In genomic region chr2:34915103-34915502, GRCm38 (mm10) we compare ENCODE assay signal across 17 mouse cellular contexts. TPM values are rescaled to one million over a fixed set of nuclear protein-coding genes. Genes with fewer than 3 reads are reported as not detected.
DNase-seq lines count a peak whose midpoint lies in the region; ATAC-seq and TF ChIP-seq lines count a peak whose summit lies in the region.
"Had no signal": no experiment of that assay in that cellular context is flagged by ENCODE, and none has a peak within 500 bp of the region (broad histone marks: within the 10 kb centered on the region; RNA-seq: fewer than 3 reads in every experiment).

No protein-coding gene starts in this region.

- TF ChIP-seq EP300 in liver, postnatal 0 days (IDR thresholded peaks at IDR 0.05; ENCODE audit: low read depth) = no peak

- no peak for DNase-seq in heart, postnatal 4 days
- DNase-seq in liver, embryonic 13.5 days = no peak
- peak; percentile 10 for DNase-seq in MN1 (ENCODE audit: low spot score)
- no peak for DNase-seq in liver, postnatal 0 days
- DNase-seq in gastrocnemius, adult 18-20 months (ENCODE audit: low spot score) = no peak
- DNase-seq in adrenal gland, postnatal 36 days = no peak
- DNase-seq: adrenal gland, postnatal 14 days; gastrocnemius, postnatal 14 days; left cerebral cortex, postnatal 4 days; lung, postnatal 14 days had no signal

- H3K4me1 ChIP-seq in heart, embryonic 14.5 days (ENCODE audit: control insufficient read depth in 2 of 2, insufficient read depth in 2 of 2, low read length in 2 of 2) = peaks cover 18 to 19% of the 10 kb centered on the region in 2 experiments
- peaks cover 28% of the 10 kb centered on the region for H3K4me1 ChIP-seq in liver, embryonic 13.5 days (replicated peaks)
- peaks cover 25% of the 10 kb centered on the region for H3K4me1 ChIP-seq in liver, embryonic 12.5 days
- H3K4me1 ChIP-seq in liver, postnatal 0 days (ENCODE audit: insufficient read depth) = peaks cover 2% of the 10 kb centered on the region; the same call in 1 of the 2 replicates

- H3K27ac ChIP-seq in heart, embryonic 14.5 days (replicated peaks in 1 of 2; ENCODE audit: control insufficient read depth in 1 of 2, insufficient read depth in 1 of 2, low read depth in 2 of 2, low read length in 2 of 2) = peak overlapping the region; percentile 26 to 36; a peak in 3 of 4 replicates
- 0 out of 2 replicates have a peak overlapping the region, but pooled peaks have one; percentile 19 for H3K27ac ChIP-seq in liver, embryonic 13.5 days
- no peak overlapping the region for H3K27ac ChIP-seq in liver, embryonic 12.5 days
- no peak overlapping the region for H3K27ac ChIP-seq in liver, postnatal 0 days (ENCODE audit: low read depth)
- H3K27ac ChIP-seq: layer of hippocampus, adult 2 months; stomach, embryonic 15.5 days had no signal

- ATAC-seq in heart, embryonic 14.5 days (ENCODE audit: insufficient number of reproducible peaks, insufficient read depth, low FRiP score, low read depth) = no peak
- ATAC-seq in liver, embryonic 13.5 days (ENCODE audit: low read depth) = no peak
- no peak for ATAC-seq in liver, embryonic 12.5 days
- ATAC-seq in liver, postnatal 0 days = no peak

- peak overlapping the region; percentile 94; the same call in 1 of the 2 replicates for H3K4me2 ChIP-seq in heart, embryonic 14.5 days (ENCODE audit: low read length)
- peak overlapping the region; percentile 90; the same call in 1 of the 2 replicates for H3K4me2 ChIP-seq in liver, embryonic 13.5 days
- H3K4me2 ChIP-seq in liver, embryonic 12.5 days = no peak overlapping the region; the same call in 1 of the 2 replicates
- no peak overlapping the region for H3K4me2 ChIP-seq in liver, postnatal 0 days (ENCODE audit: low read depth, low read length)

- WGBS in heart, embryonic 14.5 days = 35% methylated on average over 2 of the region's 2 CpGs
- 61% methylated on average over 2 of the region's 2 CpGs for WGBS in liver, embryonic 13.5 days (ENCODE audit: insufficient replicate concordance)
- WGBS in liver, embryonic 12.5 days (ENCODE audit: insufficient replicate concordance) = 51% methylated on average over 2 of the region's 2 CpGs
- 59% methylated on average over 2 of the region's 2 CpGs for WGBS in liver, postnatal 0 days (ENCODE audit: insufficient replicate concordance)

- TF ChIP-seq CTCF in liver, postnatal 0 days (IDR thresholded peaks at IDR 0.05; ENCODE audit: low read depth) = 0 out of 2 replicates have a peak, but pooled peaks have one; percentile 1

- H3K27me3 ChIP-seq in heart, embryonic 14.5 days (ENCODE audit: control insufficient read depth, insufficient read depth, low read length) = peaks cover 14% of the 10 kb centered on the region
- H3K27me3 ChIP-seq in liver, embryonic 13.5 days = peaks cover 39% of the 10 kb centered on the region
- H3K27me3 ChIP-seq in liver, embryonic 12.5 days (replicated peaks) = peaks cover 70% of the 10 kb centered on the region
- peaks cover 15% of the 10 kb centered on the region; the same call in 1 of the 2 replicates for H3K27me3 ChIP-seq in liver, postnatal 0 days (ENCODE audit: insufficient read depth, low read length)
- H3K27me3 ChIP-seq: stomach, embryonic 15.5 days had no signal

- no peak overlapping the region for H3K9ac ChIP-seq in heart, embryonic 14.5 days (ENCODE audit: low read length)
- no peak overlapping the region for H3K9ac ChIP-seq in liver, embryonic 13.5 days
- H3K9ac ChIP-seq in liver, embryonic 12.5 days = no peak overlapping the region
- H3K9ac ChIP-seq in liver, postnatal 0 days (replicated peaks) = no peak overlapping the region
- H3K9ac ChIP-seq: stomach, embryonic 15.5 days had no signal

- no peaks in the 10 kb centered on the region for H3K36me3 ChIP-seq in heart, embryonic 14.5 days (ENCODE audit: control insufficient read depth, insufficient read depth, low read length)
- peaks cover 14% of the 10 kb centered on the region; the same call in 1 of the 2 replicates for H3K36me3 ChIP-seq in liver, embryonic 13.5 days
- peaks cover 12% of the 10 kb centered on the region for H3K36me3 ChIP-seq in liver, embryonic 12.5 days
- H3K36me3 ChIP-seq in liver, postnatal 0 days (replicated peaks; ENCODE audit: insufficient read depth, low read length) = 0 out of 2 replicates have a peak, but pooled peaks cover 3% of the 10 kb centered on the region
- H3K36me3 ChIP-seq: forebrain, embryonic 10.5 days; stomach, embryonic 15.5 days had no signal

- no peak overlapping the region for H3K4me3 ChIP-seq in heart, embryonic 14.5 days (ENCODE audit: control insufficient read depth in 1 of 2, insufficient read depth in 1 of 2, low read depth in 1 of 2, low read length in 2 of 2)
- no peak overlapping the region for H3K4me3 ChIP-seq in liver, embryonic 13.5 days (replicated peaks)
- H3K4me3 ChIP-seq in liver, embryonic 12.5 days = no peak overlapping the region
- H3K4me3 ChIP-seq in liver, postnatal 0 days (ENCODE audit: low read depth, low read length) = no peak overlapping the region

- no peaks in the 10 kb centered on the region for H3K9me3 ChIP-seq in heart, embryonic 14.5 days (ENCODE audit: control insufficient read depth, low read length)
- H3K9me3 ChIP-seq in liver, embryonic 13.5 days (replicated peaks) = no peaks in the 10 kb centered on the region
- H3K9me3 ChIP-seq in liver, embryonic 12.5 days (replicated peaks) = no peaks in the 10 kb centered on the region
- no peaks in the 10 kb centered on the region for H3K9me3 ChIP-seq in liver, postnatal 0 days (ENCODE audit: low read length)
- H3K9me3 ChIP-seq: forebrain, embryonic 10.5 days; stomach, embryonic 15.5 days had no signal

RNA-seq across cellular contexts. Expression of gene Phf19, which starts 1.3 kb away (rescaled TPM):
- 3.0 and 3.1 TPM in 2 replicates for polyA plus RNA-seq in heart, embryonic 14.5 days (2014; fragmentation: Nextera tagmentation; extraction: Ambion mirVana)
- total RNA-seq in heart, postnatal 4 days (2021) = 1 to 10 TPM; 6.2 to 6.6 TPM
- polyA plus RNA-seq in liver, embryonic 13.5 days (2015; fragmentation: Nextera tagmentation; extraction: Ambion mirVana) = 2.3 and 3.0 TPM in 2 replicates
- 3.1 and 3.7 TPM in 2 replicates for polyA plus RNA-seq in liver, embryonic 12.5 days (2016; fragmentation: Nextera tagmentation; extraction: Ambion mirVana)
- polyA plus RNA-seq in liver, postnatal 0 days (2015; fragmentation: Nextera tagmentation; extraction: Ambion mirVana) = 1.1 and 1.3 TPM in 2 replicates
- under 1 TPM; 0.59 to 0.71 TPM for total RNA-seq in gastrocnemius, adult 18-20 months (2021)
- 1 to 10 TPM; 2.2 to 2.4 TPM for total RNA-seq in adrenal gland, postnatal 36 days (2021)

RNA-seq across cellular contexts. Expression of gene Psmd5, which starts 40.3 kb away (rescaled TPM):
- 59.2 and 62.2 TPM in 2 replicates for polyA plus RNA-seq in heart, embryonic 14.5 days (2014; fragmentation: Nextera tagmentation; extraction: Ambion mirVana)
- 10 to 100 TPM; 17.1 to 17.7 TPM for total RNA-seq in heart, postnatal 4 days (2021)
- polyA plus RNA-seq in liver, embryonic 13.5 days (2015; fragmentation: Nextera tagmentation; extraction: Ambion mirVana) = 93.6 and 106 TPM in 2 replicates
- polyA plus RNA-seq in liver, embryonic 12.5 days (2016; fragmentation: Nextera tagmentation; extraction: Ambion mirVana) = 103 and 109 TPM in 2 replicates
- polyA plus RNA-seq in liver, postnatal 0 days (2015; fragmentation: Nextera tagmentation; extraction: Ambion mirVana) = 36.0 and 37.3 TPM in 2 replicates
- total RNA-seq in gastrocnemius, adult 18-20 months (2021) = 10 to 100 TPM; 11.9 to 17.4 TPM
- total RNA-seq in adrenal gland, postnatal 36 days (2021) = 10 to 100 TPM; 38.4 to 44.6 TPM

RNA-seq across cellular contexts. Expression of gene Cutal, which starts 40.9 kb away (rescaled TPM):
- polyA plus RNA-seq in heart, embryonic 14.5 days (2014; fragmentation: Nextera tagmentation; extraction: Ambion mirVana) = 0.20 and 0.24 TPM in 2 replicates
- total RNA-seq in heart, postnatal 4 days (2021) = under 1 TPM; 0.41 to 0.90 TPM
- polyA plus RNA-seq in liver, embryonic 13.5 days (2015; fragmentation: Nextera tagmentation; extraction: Ambion mirVana) = 3.4 and 4.4 TPM in 2 replicates
- polyA plus RNA-seq in liver, embryonic 12.5 days (2016; fragmentation: Nextera tagmentation; extraction: Ambion mirVana) = 2.2 and 2.3 TPM in 2 replicates
- polyA plus RNA-seq in liver, postnatal 0 days (2015; fragmentation: Nextera tagmentation; extraction: Ambion mirVana) = 7.2 and 8.5 TPM in 2 replicates
- under 1 TPM; 0.33 to 0.37 TPM for total RNA-seq in gastrocnemius, adult 18-20 months (2021)
- total RNA-seq in adrenal gland, postnatal 36 days (2021) = under 1 TPM; 0.20 to 0.86 TPM
- polyA plus RNA-seq: CD4-positive, CD25-positive, alpha-beta regulatory T cell, adult 4 months; inflammation-experienced regulatory T-cells, adult 6 months had no signal

RNA-seq across cellular contexts. Expression of gene Traf1, which starts 46.5 kb away (rescaled TPM):
- 1.8 and 2.0 TPM in 2 replicates for polyA plus RNA-seq in heart, embryonic 14.5 days (2014; fragmentation: Nextera tagmentation; extraction: Ambion mirVana)
- 1 to 10 TPM in 1 of 2 experiments, under 1 TPM in 1; 0.41 to 1.7 TPM for total RNA-seq in heart, postnatal 4 days (2021)
- polyA plus RNA-seq in liver, embryonic 13.5 days (2015; fragmentation: Nextera tagmentation; extraction: Ambion mirVana) = 0.14 and 0.15 TPM in 2 replicates
- polyA plus RNA-seq in liver, embryonic 12.5 days (2016; fragmentation: Nextera tagmentation; extraction: Ambion mirVana) = 0.12 and 0.27 TPM in 2 replicates
- polyA plus RNA-seq in liver, postnatal 0 days (2015; fragmentation: Nextera tagmentation; extraction: Ambion mirVana) = 0.34 and 0.43 TPM in 2 replicates
- under 1 TPM; 0.30 to 0.97 TPM for total RNA-seq in gastrocnemius, adult 18-20 months (2021)
- 1 to 10 TPM; 1.3 to 2.2 TPM for total RNA-seq in adrenal gland, postnatal 36 days (2021)

Comparison
In these comparisons a context has a peak if more than half of its experiments do, and no peak if none do; other contexts are left out.
1. H3K27ac ChIP-seq: peak in heart, embryonic 14.5 days (2 of 2) and liver, embryonic 13.5 days (single experiment); none in liver, embryonic 12.5 days (single experiment) and liver, postnatal 0 days (single experiment).
2. H3K4me2 ChIP-seq: peak in heart, embryonic 14.5 days (single experiment) and liver, embryonic 13.5 days (single experiment); none in liver, embryonic 12.5 days (single experiment) and liver, postnatal 0 days (single experiment).